Mouse (Mus musculus) urinary bladder, postnatal 4 days (tissue): ENCODE measurements around the gene Adpgk.
"Not testable (repeated sequence)": the region's sequence is repeated elsewhere in the genome, so short reads cannot be mapped to it uniquely, and the experiment has no call there.

Experiments
- DNase-seq, 2 experiments: peaks; one replicate each; pipeline ENCODE4 v3.0.0; 2021 to 2022; ENCODE audit warnings: low spot score in 2 of 2

Gene Adpgk

DNA sequence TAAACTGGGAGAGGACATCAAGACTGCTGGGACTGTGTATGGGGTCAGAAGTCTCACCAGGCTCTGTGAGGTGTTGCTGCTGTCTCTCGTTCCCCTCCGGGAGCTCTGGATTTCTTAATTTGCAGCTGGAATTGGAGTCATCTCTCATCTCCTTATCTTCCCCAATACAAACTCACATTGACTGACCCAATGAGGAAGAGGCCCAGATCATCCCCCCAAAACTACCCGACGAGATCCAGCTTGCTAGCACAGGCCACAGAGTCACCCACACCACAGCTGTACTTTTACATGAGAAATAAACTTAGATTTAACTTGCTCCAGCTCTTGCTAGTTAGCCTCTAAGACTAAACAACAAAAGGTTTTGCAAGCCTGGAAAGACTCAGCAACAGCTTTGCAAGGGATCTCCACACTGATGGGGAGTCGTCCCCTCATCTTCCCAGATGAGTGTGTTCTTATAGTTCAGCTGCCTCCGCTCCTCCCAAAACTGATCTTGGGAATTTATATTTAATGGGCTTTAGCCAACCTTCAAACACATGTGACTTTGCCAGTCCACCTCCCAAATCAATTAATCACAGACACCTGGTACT, 1.7 kb upstream of the Adpgk start:
- no peak for DNase-seq

DNA sequence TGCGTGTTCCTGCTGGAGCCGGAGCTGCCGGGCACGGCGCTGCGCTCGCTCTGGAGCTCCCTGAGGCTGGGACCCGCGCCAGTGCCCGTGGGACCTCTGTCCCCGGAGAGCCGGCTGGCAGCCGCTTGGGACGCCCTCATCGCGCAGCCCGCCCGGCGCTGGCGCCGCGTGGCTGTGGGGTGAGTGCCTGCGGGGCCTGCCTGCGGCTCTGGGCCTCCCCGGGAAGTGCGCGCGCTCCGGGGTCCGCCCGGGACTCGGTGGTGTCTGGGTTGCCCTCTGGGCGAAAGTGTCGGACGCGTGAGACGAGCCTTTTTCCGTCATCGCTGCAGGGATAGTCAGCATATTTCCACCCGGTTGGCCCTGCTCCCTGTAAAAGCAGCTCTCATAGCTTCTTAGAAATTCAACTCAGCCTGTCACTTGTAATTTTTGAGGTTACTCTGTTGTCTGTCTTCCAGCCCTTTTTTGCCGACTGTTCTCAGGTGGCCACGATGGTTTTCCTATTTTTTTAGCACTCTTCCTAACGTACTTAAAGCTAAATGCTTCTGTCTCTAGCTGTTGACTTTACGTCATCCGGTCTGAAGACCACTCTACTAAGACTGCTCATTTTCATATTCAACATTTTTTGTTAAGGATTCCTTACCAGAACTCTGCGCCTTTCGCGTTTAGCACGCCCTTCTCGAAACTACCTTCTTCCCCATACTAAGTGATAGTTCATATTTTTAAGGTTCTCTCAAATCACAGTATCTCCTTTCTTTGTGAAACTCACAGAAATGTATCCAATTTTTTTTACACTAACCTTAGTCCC, 532 bp downstream of the Adpgk start:
- DNase-seq, result no peak

DNA sequence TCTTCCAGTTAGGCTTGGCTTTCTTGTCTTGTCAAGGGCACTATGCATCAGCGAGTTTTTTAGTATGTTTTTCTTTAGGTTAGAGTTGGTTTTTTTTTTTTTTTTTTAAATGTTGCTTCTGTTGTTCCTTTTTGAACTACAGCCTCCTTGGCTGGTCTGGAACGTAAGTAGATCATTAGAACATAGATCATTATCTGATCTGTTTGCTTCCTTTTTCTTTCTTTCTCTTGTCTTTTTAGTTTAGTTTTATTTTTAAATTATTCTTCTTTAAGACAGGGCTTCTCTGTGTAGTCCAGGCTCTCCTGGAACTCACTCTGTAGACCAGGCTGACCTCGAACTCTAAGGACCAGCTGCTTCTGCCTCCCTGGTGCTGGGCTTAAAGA, 1.1 kb downstream of the Adpgk start:
- no peak for DNase-seq

DNA sequence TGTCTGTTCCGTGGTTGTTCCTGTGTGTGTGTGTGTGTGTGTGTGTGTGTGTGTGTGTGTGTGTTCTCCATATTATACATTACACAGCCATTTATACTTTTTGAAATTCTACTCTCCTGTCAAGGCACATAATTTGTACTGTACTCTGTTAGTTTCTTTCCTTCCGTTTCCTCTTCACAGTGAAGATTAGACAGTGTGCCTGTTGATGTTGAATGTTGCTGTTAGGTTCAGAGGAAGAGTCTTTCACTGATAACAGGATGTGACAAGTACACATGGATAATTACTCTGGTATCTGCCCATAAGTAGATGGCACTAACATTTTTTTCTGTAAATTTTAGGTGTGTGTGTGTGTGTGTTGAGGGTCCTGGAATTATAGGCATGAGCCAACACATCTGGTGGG, 5.1 kb downstream of the Adpgk start:
- DNase-seq, result no peak

DNA sequence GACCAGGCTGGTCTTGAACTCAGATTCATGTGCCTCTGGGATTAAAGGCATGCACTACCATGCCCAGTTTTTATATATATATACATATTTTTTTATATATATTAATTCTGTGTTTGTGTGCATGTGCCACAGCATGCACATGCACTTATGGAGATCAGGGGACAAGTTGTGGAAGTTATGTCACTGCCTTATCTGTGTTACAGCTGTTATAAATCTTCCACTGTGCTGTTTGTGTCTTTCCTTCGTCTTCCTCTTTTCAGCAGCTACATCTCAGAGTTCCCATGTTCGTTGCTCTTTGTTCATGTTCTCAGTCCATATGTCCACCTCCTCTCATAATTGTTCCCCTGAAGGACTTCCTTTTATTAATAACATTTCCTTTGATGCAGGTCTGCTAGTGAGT, 16.5 kb downstream of the Adpgk start:
- DNase-seq, result no peak

DNA sequence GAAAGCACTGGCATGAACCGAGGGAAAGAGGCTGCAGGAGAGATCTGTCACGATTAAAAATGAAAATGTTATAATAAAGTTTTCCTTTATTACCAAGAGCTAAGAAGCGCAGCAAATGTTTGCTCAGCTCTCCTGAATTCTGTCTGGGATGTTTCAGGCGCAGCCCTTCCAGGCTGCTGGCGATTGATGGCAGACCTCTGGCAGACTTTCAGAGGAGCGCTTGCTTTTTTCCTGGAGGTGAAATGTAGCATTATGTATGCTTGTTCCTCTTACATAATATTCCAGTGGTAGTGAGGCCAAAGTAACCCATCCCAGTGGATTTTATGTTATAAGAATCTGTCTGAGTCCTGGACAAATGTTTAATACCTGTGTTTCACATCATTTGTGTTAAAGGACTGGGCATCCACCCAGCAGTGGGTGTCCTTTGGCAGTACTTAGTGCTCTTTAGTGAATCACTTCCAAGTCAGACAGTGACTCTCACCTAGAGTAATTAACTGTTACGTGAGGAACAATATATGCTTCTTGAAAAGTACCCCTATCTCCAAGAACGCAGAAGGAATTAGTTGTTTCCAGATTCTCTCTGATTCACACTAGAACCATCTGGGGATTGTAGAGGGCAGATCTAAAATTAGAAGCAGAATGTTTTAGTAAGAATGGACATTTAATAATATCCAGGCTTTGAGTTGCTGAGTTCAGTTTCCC, 19.4 kb downstream of the Adpgk start:
- DNase-seq, result no peak

DNA sequence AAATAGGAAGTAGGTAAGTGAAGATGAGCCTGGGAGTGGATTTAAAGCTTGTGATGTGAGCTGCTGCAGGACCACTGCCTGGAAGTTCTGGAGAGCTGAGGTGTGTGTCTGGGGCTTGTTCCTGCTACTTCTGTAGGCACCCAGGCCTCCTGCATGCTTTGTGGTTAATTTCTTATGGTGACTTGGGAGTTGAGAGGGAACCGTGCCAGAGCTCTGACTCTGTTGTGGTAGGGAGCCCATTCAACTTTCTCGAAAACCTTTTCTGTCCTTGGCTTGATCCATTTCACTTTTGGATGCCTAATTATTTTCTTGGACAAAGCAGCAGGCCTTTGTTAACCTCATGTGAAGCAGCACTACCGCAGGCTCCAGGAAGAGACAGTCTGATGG, 19.9 kb downstream of the Adpgk start:
- DNase-seq, result no peak

DNA sequence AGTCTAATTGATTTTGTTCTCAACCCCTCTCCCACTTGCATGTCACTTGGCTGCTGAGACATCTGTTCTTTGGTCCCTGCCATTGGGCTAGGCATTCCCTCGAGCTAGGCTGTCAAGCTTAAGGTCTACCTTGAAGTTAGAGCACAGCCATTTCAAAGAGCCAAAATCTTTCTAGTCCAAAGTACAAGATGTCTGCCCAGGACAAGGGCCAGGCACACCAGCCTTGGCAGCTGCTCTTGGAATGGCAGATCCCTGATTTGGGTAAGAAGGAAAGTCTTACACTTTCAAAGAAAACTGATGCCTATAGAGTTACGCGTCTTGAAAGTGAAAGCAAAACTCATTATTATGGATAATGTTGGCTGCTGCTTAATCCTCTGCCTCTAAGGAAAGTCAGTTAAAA, 24.8 kb downstream of the Adpgk start:
- no peak for DNase-seq

DNA sequence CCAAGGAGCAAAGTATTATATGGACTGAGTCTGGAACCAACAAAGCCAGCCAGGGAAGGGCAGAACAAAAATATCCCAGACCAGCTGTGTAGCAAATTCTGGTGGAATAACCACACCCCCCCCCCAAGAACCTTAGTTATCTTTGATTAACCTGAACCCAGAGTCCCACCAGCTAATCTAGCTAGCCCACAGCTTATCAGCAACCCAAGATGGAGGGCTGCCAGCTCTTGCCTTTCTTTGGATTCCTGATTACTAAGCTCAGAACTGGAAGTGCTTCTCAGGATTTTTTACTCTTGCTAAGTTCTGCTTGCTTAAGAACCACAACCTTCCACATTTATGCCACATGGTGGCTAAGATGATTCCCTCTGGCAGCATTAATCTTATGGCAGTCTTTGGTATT, 33.0 kb downstream of the Adpgk start:
- no peak for DNase-seq

DNA sequence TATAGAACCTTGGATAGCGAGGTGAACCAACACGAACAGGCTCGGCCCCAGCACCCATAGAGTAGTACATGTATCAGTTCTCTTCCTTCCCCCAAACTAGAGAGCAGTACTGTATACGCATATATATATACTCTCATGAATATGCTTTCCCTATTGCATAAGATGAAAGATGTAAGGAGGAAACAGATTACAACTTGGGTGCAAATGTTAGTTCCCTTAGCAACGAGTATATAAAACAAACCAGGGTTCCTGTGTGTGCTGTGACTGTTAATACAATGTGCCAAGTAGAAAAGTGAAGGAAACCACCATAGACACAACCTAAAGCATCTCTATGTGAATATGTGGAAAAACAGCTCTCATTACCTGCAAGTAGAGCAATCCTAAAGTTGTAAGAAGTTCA, 38.7 kb downstream of the Adpgk start:
- no peak for DNase-seq

DNA sequence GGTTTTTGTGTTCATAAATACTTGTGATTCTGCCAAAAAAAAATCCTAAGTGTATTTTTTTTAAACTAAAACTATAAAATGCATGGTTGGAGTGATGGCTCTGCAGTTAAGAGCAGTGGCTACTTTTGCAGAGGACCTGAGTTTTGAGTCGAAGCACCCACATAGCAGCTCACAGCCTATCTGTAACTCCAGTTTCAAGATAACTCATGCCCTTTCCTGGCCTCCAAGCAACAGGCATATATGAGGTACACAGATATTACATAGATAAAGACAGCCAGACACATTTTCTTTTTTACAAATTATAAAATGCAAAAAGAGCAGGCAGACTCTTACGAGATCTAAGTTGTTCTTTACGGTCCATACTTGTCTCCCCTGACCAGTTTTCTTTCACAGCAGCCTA, 45.2 kb downstream of the Adpgk start:
- DNase-seq, result no peak

DNA sequence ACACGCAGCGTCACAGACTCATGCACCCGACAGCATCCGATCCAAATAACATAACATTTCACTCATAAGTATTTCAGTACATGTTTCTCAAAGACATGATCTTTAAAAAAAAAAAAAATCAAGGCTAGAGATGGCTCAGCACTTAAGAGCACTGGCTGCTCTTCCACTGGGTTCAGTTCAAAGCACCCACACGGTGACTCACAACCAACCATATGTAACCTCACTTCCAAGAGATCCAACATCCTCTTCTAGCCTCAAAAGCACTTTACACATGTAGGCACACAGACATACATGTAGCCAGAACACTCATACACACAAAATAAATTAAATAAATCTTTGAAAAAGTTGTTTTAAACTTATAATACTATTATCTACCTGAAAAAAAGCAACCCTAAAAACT, 46.5 kb downstream of the Adpgk start:
- DNase-seq, result no peak

DNA sequence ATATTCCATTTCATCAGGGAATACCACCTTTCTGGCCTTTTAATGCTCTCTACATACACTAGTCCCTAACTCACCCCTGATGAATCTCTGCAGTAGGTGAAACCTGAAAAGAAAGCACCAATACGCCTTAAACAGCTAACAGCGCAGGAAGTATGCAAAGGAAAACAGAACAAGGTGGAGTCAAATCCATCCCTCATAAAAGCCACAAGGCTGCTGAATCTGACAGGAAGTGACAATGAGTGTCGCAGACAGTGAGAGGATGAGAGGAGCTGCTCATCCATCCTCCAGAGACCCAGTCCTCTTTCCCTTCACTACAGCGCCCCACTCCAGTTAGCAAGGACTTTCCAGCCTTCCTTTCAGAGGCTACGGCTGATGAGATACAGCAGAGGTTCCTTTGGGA, 47.1 kb downstream of the Adpgk start:
- no peak for DNase-seq

DNA sequence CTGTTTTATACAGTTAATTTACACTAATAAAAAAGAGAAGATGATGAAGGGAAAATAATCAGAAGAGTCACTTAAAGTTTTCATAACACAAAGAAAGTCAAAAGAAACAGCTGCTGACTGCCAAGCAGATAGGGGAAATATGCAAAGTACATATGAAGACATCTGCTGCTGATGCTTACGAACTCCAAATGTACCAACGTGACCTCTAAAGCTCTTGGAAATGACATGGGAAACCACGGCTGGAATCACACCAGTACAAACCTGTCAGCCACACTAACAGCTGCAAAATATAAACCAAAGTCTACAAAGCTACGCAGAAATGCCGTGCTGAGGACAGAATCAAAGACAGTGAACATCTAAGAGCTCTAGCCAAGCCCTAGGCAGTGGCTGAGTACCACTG, 47.7 kb downstream of the Adpgk start:
- no peak for DNase-seq

DNA sequence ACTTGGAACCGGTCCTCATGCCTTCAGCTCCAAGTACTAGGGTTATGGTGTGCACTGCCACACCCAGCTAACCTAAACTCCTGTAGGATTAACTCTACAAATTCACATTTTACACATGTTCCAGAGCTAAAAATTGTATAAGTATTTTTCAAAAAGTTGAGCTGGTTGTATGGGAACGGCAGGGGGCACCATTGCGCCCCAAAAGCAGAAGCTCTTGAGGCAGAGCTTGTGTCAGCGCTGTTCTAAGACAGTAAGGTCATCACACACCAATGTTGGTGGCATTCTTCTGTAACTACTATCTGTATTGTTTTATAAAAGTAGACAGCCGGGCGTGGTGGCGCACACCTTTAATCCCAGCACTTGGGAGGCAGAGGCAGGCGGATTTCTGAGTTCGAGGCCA, 48.6 kb downstream of the Adpgk start:
- no peak for DNase-seq

DNA sequence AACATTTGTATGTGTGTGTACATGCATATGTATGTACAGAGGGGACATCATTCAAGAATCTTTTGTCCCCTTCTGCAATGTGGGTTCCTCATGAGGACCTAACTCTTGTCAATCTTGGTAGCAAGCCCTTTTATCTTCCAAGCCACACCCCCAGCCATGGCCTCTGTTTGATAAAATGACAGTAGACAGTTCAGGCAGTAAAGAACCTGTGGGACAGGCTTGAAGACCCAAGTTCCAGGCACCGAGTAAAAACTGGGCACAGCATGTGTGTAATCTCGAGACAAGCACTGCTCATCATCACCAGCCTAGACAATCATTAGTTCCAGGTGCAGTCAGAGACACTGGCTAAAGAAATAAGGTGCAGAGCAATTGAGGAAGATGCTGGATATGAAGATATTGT, 54.8 kb downstream of the Adpgk start:
- DNase-seq, result no peak

DNA sequence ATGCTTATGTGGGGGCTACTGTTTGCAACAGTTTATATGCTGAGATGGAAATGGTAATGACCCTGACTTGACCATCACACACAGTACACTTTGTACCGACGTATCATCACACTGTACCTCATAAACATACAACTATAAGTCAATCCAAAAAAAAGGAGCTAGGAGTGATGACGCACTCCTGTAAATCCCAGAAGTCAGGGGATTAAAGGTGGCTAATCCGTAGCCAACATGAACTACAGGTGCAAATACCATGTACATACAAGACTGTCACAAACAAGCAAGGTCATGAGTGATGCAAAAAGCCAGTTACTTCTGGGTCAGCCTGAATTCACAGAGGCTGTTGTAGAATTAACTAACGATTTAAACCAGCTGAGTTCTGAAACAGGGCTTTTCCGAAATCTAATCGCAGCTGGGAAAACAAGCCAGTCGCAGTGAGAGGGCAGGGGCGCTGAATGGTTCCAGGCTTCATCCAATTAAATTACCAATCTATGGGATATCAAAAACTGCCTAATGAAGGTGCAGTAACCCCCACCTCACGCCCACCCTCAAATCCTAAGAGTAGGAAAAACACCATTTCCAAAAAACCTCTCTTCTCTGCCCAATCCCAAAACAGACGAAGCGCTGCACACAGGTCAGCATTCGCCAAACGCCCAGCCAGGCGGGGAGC, 61.4 kb downstream of the Adpgk start:
- no peak for DNase-seq

DNA sequence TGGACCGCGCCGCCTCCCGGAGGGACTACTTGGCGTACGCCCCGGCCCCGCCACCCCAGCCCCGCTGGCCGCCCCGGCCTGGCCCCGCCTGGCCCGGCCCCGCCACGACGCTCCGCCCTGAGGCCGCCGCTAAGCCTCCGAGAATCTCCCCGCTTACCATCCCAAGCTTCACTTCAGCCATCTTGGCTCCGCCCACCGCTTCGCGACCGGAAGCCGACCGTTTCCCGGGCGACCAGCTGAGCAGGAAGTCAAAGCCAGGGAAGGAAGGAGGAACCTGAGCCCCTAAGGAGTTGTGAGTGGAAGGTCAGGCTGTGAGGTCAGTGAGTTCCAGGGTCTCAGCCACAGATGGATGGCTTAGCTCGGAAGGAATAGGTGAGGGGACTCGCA, 61.9 kb downstream of the Adpgk start, which contains the start of gene Bbs4:
Bbs4 (minus strand) TSS at position 256 of the 387 bp plus-strand sequence.
- DNase-seq, result peak; percentile 88 to 95

DNA sequence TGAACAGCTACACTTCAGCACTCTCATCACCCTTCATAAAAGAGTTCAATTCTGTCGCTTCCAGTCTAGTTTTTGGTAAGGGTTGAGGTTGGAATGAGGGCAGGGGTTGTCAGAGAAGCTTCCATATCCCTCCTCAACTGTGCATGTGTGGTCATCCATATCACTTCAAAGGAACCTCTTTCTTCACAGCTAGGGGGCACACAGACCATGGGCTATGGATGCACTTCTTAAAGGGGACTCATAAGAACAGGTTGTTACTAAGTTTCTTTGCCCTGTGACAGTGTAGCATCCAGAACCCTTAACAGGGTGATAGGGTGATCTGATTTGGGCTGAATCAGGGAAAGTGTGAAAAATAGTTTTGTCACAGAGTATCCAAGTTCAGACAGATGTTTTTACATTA, 66.7 kb downstream of the Adpgk start:
- not testable (repeated sequence) for DNase-seq

DNA sequence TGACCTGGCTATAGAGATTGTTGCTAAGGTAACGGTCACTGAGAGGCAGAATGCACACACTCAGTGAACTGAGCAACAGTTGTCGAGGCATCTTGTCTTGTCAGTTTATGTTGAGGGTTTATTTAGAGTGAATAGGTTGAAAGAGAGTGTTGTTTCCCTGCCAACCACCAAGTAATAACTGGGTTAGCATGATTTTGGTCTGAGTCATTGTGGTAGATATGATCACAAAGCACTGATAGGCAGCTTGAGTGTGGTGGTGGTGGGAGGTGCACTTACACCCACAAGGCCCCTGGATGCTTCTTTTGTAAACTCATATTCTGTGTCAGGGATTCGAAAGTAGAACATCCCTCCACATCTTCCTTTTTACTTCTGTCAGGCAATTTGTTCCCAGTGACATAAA, 69.1 kb downstream of the Adpgk start:
- DNase-seq, result not testable (repeated sequence)

DNA sequence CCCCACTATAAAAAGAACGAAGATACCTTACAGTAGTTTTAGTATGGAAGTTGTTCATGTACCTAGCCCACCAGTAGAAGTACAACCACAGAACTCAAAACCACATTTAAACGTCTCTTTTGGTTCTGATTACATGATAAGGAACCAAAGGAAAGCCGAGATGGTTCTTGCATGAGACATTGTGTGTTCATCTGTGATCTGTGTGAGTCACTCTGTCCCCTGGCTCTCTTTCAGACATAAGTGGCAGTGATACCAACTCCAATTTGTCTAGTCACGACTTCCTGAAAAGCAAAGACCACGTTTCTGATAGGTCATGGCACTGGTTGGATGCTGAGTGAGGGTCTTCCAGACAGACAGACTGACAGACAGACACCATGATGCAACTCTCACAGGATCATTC, 77.9 kb downstream of the Adpgk start:
- no peak for DNase-seq

DNA sequence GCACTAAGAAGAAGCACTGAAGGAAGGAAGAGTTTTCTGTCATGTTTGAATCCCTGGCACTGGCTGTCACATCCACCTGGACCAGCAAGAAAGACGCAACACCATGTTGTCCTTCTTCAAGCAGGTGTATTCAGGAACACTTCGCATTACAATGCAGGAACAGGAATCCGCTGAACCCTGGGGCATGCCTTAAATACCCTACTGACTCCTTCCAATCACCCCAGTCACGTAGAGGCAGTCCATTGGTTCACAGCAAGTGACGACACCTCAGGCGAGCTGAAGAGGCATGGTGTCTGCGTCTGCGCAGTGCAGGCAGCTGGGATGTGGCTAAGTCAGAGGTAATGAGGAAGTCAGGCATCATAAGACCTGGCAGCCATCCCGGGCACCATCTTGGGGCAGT, 78.3 kb downstream of the Adpgk start:
- DNase-seq, result no peak
